Mouse (Mus musculus): ENCODE results near the gene Ctsf.

DNA sequence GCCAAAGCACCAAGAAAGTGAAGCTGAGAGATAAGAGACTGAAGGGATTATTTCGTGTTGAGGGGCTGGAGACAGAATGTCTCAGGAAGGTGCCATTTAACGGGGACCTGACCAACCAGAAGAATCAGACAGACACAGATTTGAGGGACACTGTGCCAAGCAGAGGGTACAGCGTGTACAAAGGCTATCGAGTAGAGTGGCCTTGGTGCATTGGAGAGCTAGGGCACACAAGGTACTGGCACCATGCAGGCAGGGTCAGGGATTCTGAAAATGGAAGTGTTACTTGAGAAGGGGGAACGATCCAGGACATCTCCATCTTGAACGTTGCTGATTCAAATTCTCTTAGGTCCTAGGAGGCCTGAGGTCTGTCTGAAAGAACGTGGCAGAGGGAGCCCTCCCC is 54.4 kb downstream of the Ctsf start:
- no peak for TF ChIP-seq CTCF (conservative IDR thresholded peaks at IDR 0.05; ENCODE audit: low read length)
- TF ChIP-seq POU5F1 (IDR thresholded peaks at IDR 0.05; ENCODE audit: borderline replicate concordance, low read length) = no peak
- TF ChIP-seq NANOG (IDR thresholded peaks at IDR 0.05; ENCODE audit: borderline replicate concordance, low read length) = no peak
